Mouse (Mus musculus) ES-Bruce4 (cell line): ENCODE results near the gene Slc25a39. TPM values are rescaled to one million over a fixed set of nuclear protein-coding genes. Genes with fewer than 3 reads are reported as not detected.

Source experiments
- H3K27ac ChIP-seq: 2 replicates; pipeline ENCODE4 v1.5.1; 2012; ENCODE audit warnings: low read length, inconsistent platforms; ENCODE audit not compliant: insufficient read depth
- H3K27me3 ChIP-seq: 2 replicates; pipeline ENCODE4 v1.6.1; 2012; ENCODE audit warnings: mild to moderate bottlenecking, low read length, inconsistent platforms; ENCODE audit not compliant: control insufficient read depth, poor library complexity, insufficient read depth, severe bottlenecking
- H3K36me3 ChIP-seq: 2 replicates; pipeline ENCODE4 v1.6.1; 2012; ENCODE audit warnings: inconsistent platforms, mild to moderate bottlenecking, low read length, moderate library complexity; ENCODE audit not compliant: control insufficient read depth, poor library complexity, insufficient read depth, severe bottlenecking
- H3K4me1 ChIP-seq: one replicate; pipeline ENCODE4 v1.8.1; 2011; ENCODE audit warnings: low read length; ENCODE audit not compliant: control insufficient read depth, insufficient read depth
- H3K4me3 ChIP-seq: 2 replicates; pipeline ENCODE4 v1.5.1; 2011; ENCODE audit warnings: low read depth, mild to moderate bottlenecking, low read length
- H3K9ac ChIP-seq: 2 replicates; pipeline ENCODE4 v1.6.1; 2012; ENCODE audit warnings: low read depth, mild to moderate bottlenecking, inconsistent platforms; ENCODE audit not compliant: poor library complexity, severe bottlenecking
- H3K9me3 ChIP-seq: replicated peaks from 2 replicates; pipeline ENCODE4 v1.6.1; 2012; ENCODE audit warnings: mild to moderate bottlenecking, low read length, inconsistent platforms; ENCODE audit not compliant: control insufficient read depth, poor library complexity, insufficient read depth, severe bottlenecking
- CTCF ChIP-seq: IDR thresholded peaks from one replicate; pipeline ENCODE4 v1.8.1; 2011; ENCODE audit warnings: low read depth, low read length
- EP300 ChIP-seq: IDR thresholded peaks from 2 replicates; pipeline ENCODE4 v1.6.1; 2011; ENCODE audit warnings: low read depth, low read length; ENCODE audit not compliant: insufficient read depth
- POLR2A ChIP-seq: IDR thresholded peaks from one replicate; pipeline ENCODE4 v1.8.1; 2011; ENCODE audit warnings: low read length; ENCODE audit not compliant: insufficient read depth
- polyA plus RNA-seq: library from polyadenylated mRNA; stranded (reverse); fragments of >200 nt; gene quantifications from 2 replicates; pipeline ENCODE4 v1.2.4, GENCODE M21; 2011; ENCODE audit warnings: low read depth; ENCODE audit not compliant: missing spikeins, insufficient read depth, insufficient read length

The Slc25a39 gene
- polyA plus RNA-seq, 1 experiment: 284 TPM

DNA sequence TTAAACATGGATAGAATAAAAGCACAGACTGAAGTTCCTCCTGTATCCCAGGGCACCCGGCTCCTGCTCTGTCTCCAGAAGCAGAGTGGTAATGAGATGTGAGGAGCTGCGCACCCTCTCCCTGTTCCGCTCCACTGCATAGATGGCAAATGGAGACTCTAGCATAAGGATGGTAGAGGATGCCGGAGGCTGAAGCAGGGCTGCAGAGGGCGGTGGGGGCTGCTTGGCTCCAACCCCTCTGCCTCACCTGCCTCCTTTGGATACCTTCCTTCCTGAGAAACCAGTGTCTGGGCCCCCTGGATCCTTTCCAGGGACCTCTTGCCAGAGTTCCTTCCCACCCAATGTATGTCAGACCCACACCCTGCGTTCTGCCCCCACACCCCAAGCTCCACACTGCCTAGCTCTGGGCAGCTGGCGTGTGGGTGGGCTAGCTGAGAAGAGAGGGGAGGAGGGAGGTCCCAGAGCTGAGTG is 11.0 kb downstream of the Slc25a39 start:
- Histone ChIP-seq H3K9me3 (no peaks in the 10 kb centered on the region), H3K27me3 (no peaks in the 10 kb centered on the region), H3K4me1 (peaks cover 9% of the 10 kb centered on the region), H3K9ac (no peak overlapping the region), H3K4me3 (no peak overlapping the region), H3K27ac (no peak overlapping the region), H3K36me3 (no peaks in the 10 kb centered on the region)
- no peak for TF ChIP-seq CTCF
- TF ChIP-seq POLR2A: no peak
- no peak for TF ChIP-seq EP300

DNA sequence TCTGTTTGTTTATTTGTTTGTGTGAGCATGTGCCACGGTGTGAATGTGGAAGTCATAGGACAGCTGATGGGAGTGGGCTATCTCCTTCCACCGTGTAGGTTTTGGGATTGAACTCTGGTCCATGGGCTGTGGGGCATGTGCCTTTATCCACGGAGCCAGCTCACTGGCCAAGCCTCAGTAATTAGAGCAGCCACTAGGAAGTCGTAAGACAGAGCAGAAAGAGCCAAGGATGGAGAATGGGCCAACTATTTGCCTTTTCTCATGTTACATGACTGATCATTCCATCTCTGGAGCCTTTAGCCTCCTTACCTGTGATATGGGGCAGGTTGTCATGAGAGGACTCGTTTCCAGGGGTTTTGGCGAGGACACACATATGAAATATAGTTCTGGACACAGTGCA is 11.5 kb downstream of the Slc25a39 start:
- H3K27me3 ChIP-seq: no peaks in the 10 kb centered on the region
- H3K4me3 ChIP-seq: no peak overlapping the region
- H3K36me3 ChIP-seq: no peaks in the 10 kb centered on the region
- H3K27ac ChIP-seq: no peak overlapping the region
- no peaks in the 10 kb centered on the region for H3K9me3 ChIP-seq
- H3K4me1 ChIP-seq: peaks cover 9% of the 10 kb centered on the region
- no peak overlapping the region for H3K9ac ChIP-seq
- no peak for TF ChIP-seq CTCF
- TF ChIP-seq EP300: no peak
- TF ChIP-seq POLR2A: no peak

DNA sequence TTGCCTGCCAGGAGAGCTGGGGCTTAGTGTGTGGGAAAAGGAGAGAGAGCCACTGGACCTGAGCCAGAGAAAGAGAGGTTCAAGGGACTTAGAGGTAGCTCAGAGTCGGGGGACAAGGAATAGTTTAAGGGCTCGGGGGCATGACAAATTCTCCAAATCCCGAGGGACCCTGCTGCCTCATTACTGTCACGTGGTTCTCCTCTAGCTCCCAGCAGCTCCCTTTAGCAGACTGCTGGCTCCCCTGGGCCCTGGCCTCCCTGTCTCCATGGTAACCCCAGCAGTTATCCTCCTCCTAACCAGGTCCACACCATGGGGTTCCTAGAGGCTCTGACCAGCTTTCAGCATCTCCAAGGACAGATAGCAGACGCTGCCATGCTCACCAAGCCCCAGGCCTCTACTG is 12.5 kb downstream of the Slc25a39 start:
- H3K9ac ChIP-seq: no peak overlapping the region
- no peaks in the 10 kb centered on the region for H3K36me3 ChIP-seq
- no peaks in the 10 kb centered on the region for H3K27me3 ChIP-seq
- H3K27ac ChIP-seq: no peak overlapping the region
- no peaks in the 10 kb centered on the region for H3K9me3 ChIP-seq
- no peak overlapping the region for H3K4me3 ChIP-seq
- TF ChIP-seq CTCF (no peak), EP300 (no peak), POLR2A (no peak)
- peaks cover 5% of the 10 kb centered on the region for H3K4me1 ChIP-seq

DNA sequence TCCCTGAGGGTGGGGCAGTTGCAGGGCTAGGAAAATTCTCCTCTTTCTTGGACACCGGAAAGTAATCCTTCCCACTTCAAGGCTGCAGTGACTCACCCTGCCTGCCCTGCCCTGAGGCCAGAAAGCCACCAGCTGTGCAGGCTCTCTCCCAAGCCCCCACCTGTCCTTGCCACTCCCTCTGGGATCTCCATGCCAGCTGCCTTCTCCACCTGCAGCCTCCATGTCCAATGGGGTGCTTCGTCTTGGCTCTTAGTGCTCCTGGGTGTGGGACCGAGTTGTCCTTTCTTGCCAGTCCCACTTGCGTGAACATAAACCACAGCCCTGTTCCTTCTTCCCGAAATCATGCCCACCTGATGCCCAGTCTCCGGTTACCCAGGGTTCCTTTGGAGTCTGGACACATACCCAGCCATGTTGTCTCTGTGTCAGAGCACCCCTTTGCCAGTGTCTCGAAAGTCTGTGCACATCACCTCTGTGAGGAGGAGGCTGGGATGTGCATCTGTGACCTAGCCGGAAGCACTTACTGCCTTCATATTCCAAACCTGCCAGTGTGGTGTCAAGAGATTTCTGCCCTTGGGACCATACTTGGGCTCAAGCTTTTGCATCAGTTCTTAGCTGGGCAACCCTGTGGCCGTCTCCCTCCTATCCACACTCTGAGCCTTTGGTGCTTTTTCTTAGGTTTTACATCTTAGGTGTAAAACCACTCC is 13.2 kb downstream of the Slc25a39 start:
- no peak overlapping the region; the same call in 1 of the 2 replicates for H3K4me3 ChIP-seq
- no peaks in the 10 kb centered on the region for H3K27me3 ChIP-seq
- no peak overlapping the region for H3K27ac ChIP-seq

DNA sequence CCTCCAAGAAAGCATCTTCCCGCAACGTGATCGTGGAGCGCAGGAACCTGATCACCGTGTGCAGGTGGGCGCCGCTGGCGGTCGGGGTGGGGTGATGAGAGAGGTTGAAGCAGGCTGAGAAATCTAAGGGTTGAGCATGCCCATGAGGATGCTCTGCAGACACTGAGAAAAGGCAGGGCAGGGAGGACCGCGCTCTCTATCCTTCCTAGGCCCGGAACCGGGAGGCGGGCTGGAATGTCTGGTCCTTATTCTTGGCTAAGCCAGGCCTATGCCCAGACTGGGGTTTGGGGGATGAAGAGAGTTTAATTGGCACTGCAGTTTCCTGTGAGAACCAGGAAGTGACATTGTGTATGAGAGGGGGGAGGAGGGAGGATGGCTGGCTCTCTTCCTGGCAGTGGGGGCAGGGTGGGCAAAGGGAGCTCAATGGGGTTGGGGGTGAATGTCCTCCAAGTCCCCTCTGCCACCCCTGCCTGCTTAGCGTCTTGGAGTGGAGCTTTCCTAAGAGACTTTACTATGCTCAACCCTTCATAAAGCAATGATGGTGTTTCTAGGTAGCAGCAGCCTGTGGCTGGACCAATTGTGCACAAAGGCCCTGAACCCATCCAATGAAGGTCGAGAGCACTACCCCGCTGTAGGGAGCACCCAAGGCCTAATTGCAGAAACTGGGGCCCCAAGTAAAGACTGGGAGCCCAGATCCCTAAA is 13.9 kb downstream of the Slc25a39 start:
- TF ChIP-seq EP300: no peak
- TF ChIP-seq CTCF: no peak
- no peak for TF ChIP-seq POLR2A
- peaks cover 5% of the 10 kb centered on the region for H3K4me1 ChIP-seq
- H3K27ac ChIP-seq: no peak overlapping the region
- peak overlapping the region; percentile 47 for H3K4me3 ChIP-seq
- H3K9ac ChIP-seq: peak overlapping the region; percentile 25
- H3K9me3 ChIP-seq: no peaks in the 10 kb centered on the region
- no peaks in the 10 kb centered on the region for H3K36me3 ChIP-seq
- no peaks in the 10 kb centered on the region for H3K27me3 ChIP-seq

More for the DNA sequence above, 13.2 kb downstream of the Slc25a39 start:
- Histone ChIP-seq H3K36me3 (no peaks in the 10 kb centered on the region), H3K4me1 (peaks cover 5% of the 10 kb centered on the region), H3K9me3 (no peaks in the 10 kb centered on the region), H3K9ac (no peak overlapping the region)
- TF ChIP-seq CTCF: no peak
- peak; percentile 85 for TF ChIP-seq EP300
- TF ChIP-seq POLR2A: no peak

DNA sequence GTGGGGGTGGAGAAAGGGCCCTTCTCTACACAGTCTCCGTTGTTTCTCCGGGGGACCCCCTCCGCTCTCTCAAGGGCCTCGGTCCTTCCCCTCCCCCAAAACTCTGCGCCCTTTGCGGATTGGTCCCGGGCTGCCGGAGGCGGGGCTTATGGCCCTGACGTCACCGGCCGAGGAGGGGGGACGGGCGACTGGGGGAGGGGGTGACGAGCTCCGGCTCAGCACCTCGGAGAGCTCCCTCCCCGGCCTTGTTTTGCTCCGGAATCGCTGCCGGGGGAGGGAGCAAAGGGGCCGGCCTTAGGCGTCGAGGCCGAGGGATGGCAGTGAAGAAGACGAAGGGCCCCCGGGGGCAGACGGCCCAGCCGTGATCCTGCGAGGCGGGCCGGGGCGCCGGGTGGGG is 14.5 kb downstream of the Slc25a39 start, which contains the start of gene Rundc3a:
TSS of gene Rundc3a (plus strand) at position 166 of the 397 bp plus-strand sequence.
- no peaks in the 10 kb centered on the region for H3K36me3 ChIP-seq
- peaks cover 5% of the 10 kb centered on the region for H3K4me1 ChIP-seq
- H3K27ac ChIP-seq: peak within 1 kb of the TSS; percentile 51
- H3K27me3 ChIP-seq: no peaks in the 10 kb centered on the region
- H3K9ac ChIP-seq: peak within 1 kb of the TSS; percentile 37
- no peaks in the 10 kb centered on the region for H3K9me3 ChIP-seq
- peak within 1 kb of the TSS; percentile 80 for H3K4me3 ChIP-seq
- TF ChIP-seq CTCF (no peak), POLR2A (peak; percentile 19)
